Mouse (Mus musculus): ENCODE results near the gene Slc25a19.

GRCm38 (mm10) chr11:115629734-115630531, 1.8 kb upstream of the Slc25a19 start:
- TF ChIP-seq CTCF (IDR thresholded peaks at IDR 0.05; ENCODE audit: borderline replicate concordance, insufficient read depth, low read length) (no peak), POLR2A (IDR thresholded peaks at IDR 0.05; ENCODE audit: low read depth, low read length) (no peak)
